Mouse (Mus musculus) kidney, adult 18-20 months (tissue): ENCODE measurements at regions not wholly inside any gene's neighbourhood (a gene's known extent, or its start where the extent isn't known, plus 50 kb on each side); places are given as distances from the start of the nearest gene placed in this dataset.

Experiments
- DNase-seq: peaks from one replicate; pipeline ENCODE4 v3.0.0; 2021

- peak; percentile 56 for DNase-seq
These were observed 272.7 kb upstream of the Sall1 start for GRCm38 (mm10) chr8:89316566-89317175.

- DNase-seq, result no peak
These were observed 270.9 kb upstream of the Sall1 start for GRCm38 (mm10) chr8:89314907-89315306.

GRCm38 (mm10) chr8:89310696-89311214 is 266.8 kb upstream of the Sall1 start:
- DNase-seq, result no peak

GRCm38 (mm10) chr8:89309591-89309990 is 265.6 kb upstream of the Sall1 start:
- DNase-seq, result no peak

- no peak for DNase-seq
These were observed 265.0 kb upstream of the Sall1 start for GRCm38 (mm10) chr8:89308950-89309349.

GRCm38 (mm10) chr8:89308532-89308931 is 264.6 kb upstream of the Sall1 start:
- no peak for DNase-seq

GRCm38 (mm10) chr8:89307601-89308000 is 263.6 kb upstream of the Sall1 start:
- DNase-seq, result peak; percentile 47

- no peak for DNase-seq
These were observed 263.1 kb upstream of the Sall1 start for GRCm38 (mm10) chr8:89307085-89307484.

GRCm38 (mm10) chr8:89304116-89304515 is 260.2 kb upstream of the Sall1 start:
- DNase-seq, result no peak

- no peak for DNase-seq
These were observed 259.4 kb upstream of the Sall1 start for GRCm38 (mm10) chr8:89303326-89303725.

GRCm38 (mm10) chr8:89299637-89300036 is 255.7 kb upstream of the Sall1 start:
- no peak for DNase-seq

GRCm38 (mm10) chr8:89295686-89296085 is 251.7 kb upstream of the Sall1 start:
- no peak for DNase-seq

- no peak for DNase-seq
These were observed 245.1 kb upstream of the Sall1 start for GRCm38 (mm10) chr8:89289017-89289416.

- DNase-seq, result peak; percentile 70
These were observed 241.1 kb upstream of the Sall1 start for GRCm38 (mm10) chr8:89284871-89285564.

GRCm38 (mm10) chr8:89283105-89284096 is 239.4 kb upstream of the Sall1 start:
- DNase-seq, result no peak

- no peak for DNase-seq
These were observed 235.9 kb upstream of the Sall1 start for GRCm38 (mm10) chr8:89279844-89280243.

GRCm38 (mm10) chr8:89279142-89279541 is 235.2 kb upstream of the Sall1 start:
- no peak for DNase-seq

- no peak for DNase-seq
These were observed 229.3 kb upstream of the Sall1 start for GRCm38 (mm10) chr8:89273276-89273675.

GRCm38 (mm10) chr8:89272381-89272815 is 228.4 kb upstream of the Sall1 start:
- DNase-seq, result peak; percentile 41

GRCm38 (mm10) chr8:89271381-89272355 is 227.7 kb upstream of the Sall1 start:
- DNase-seq, result no peak

- DNase-seq, result no peak
These were observed 226.0 kb upstream of the Sall1 start for GRCm38 (mm10) chr8:89270001-89270400.
